Mouse (Mus musculus) heart, adult 18-20 months (tissue): Measurements from ENCODE around the gene Enthd1. TPM values are rescaled to one million over a fixed set of nuclear protein-coding genes. Genes with fewer than 3 reads are reported as not detected.
A peak's percentile ranks its signal among the peaks of the same experiment; 100 is the strongest.

Experiments
- DNase-seq, 2 experiments: peaks; one replicate each; pipeline ENCODE4 v3.0.0; 2021 to 2022; ENCODE audit warnings: mixed read lengths in 1 of 2
- total RNA-seq, 2 experiments: library from RNA; stranded (reverse); gene quantifications; 2 replicates each; pipeline ENCODE4 v1.2.3; 2021

Gene Enthd1
- total RNA-seq, 2 experiments from 2014 or later = not detected

- no peak for DNase-seq
Observed at GRCm38 (mm10) chr15:80483041-80483705, 81.8 kb downstream of the Enthd1 start.

- no peak for DNase-seq
Observed at GRCm38 (mm10) chr15:80482348-80482747, 82.6 kb downstream of the Enthd1 start.

GRCm38 (mm10) chr15:80474429-80475002 lies 90.4 kb downstream of the Enthd1 start:
- no peak for DNase-seq

- no peak for DNase-seq
Observed at GRCm38 (mm10) chr15:80467876-80468275, 97.1 kb downstream of the Enthd1 start.

- DNase-seq = peak in 1 of 2 experiments; percentile 11
Observed at GRCm38 (mm10) chr15:80462106-80462505, 102.8 kb downstream of the Enthd1 start.

- DNase-seq = no peak
Observed at GRCm38 (mm10) chr15:80461446-80461845, 103.5 kb downstream of the Enthd1 start.

- no peak for DNase-seq
Observed at GRCm38 (mm10) chr15:80460011-80460410, 104.9 kb downstream of the Enthd1 start.

- peak in 1 of 2 experiments; percentile 1 for DNase-seq
Observed at GRCm38 (mm10) chr15:80457984-80458383, 107.0 kb downstream of the Enthd1 start.

- DNase-seq = no peak
Observed at GRCm38 (mm10) chr15:80454486-80454885, 110.5 kb downstream of the Enthd1 start.

GRCm38 (mm10) chr15:80452425-80452824 lies 112.5 kb downstream of the Enthd1 start:
- DNase-seq = no peak

GRCm38 (mm10) chr15:80445956-80446687 lies 118.8 kb downstream of the Enthd1 start:
- no peak for DNase-seq

- DNase-seq = no peak
Observed at GRCm38 (mm10) chr15:80440195-80440594, 124.8 kb downstream of the Enthd1 start.

- no peak for DNase-seq
Observed at GRCm38 (mm10) chr15:80438423-80438822, 126.5 kb downstream of the Enthd1 start.

GRCm38 (mm10) chr15:80437996-80438395 lies 127.0 kb downstream of the Enthd1 start:
- no peak for DNase-seq

- no peak for DNase-seq
Observed at GRCm38 (mm10) chr15:80436961-80437360, 128.0 kb downstream of the Enthd1 start.

- DNase-seq = no peak
Observed at GRCm38 (mm10) chr15:80430324-80430723, 134.6 kb downstream of the Enthd1 start.

GRCm38 (mm10) chr15:80418146-80418545 lies 146.8 kb downstream of the Enthd1 start:
- no peak for DNase-seq

GRCm38 (mm10) chr15:80417066-80417465 lies 147.9 kb downstream of the Enthd1 start:
- DNase-seq = no peak

- no peak for DNase-seq
Observed at GRCm38 (mm10) chr15:80415132-80415531, 149.8 kb downstream of the Enthd1 start.

GRCm38 (mm10) chr15:80413988-80414721 lies 150.8 kb downstream of the Enthd1 start:
- DNase-seq = peak; percentile 13 to 29

- no peak for DNase-seq
Observed at GRCm38 (mm10) chr15:80413070-80413469, 151.9 kb downstream of the Enthd1 start.

- DNase-seq = no peak
Observed at GRCm38 (mm10) chr15:80410661-80411060, 154.3 kb downstream of the Enthd1 start.

GRCm38 (mm10) chr15:80407873-80408272 lies 157.1 kb downstream of the Enthd1 start:
- peak; percentile 10 to 50 for DNase-seq
